Mouse (Mus musculus) limb, embryonic 13.5 days (tissue): ENCODE results near the gene Vps35. TPM values are rescaled to one million over a fixed set of nuclear protein-coding genes. Genes with fewer than 3 reads are reported as not detected.

Source experiments
- polyA plus RNA-seq: library from polyadenylated mRNA; unstranded; fragments of >200 nt; fragmentation: Nextera tagmentation; extraction: Ambion mirVana; gene quantifications from 2 replicates; pipeline ENCODE4 v1.2.1, GENCODE M21; 2015

Vps35 gene
- polyA plus RNA-seq, 1 experiment from 2014 or later = 136 TPM

Other genes with a start within 250 kb of the Vps35 start
- gene Fbxw9, start 239.7 kb downstream of the Vps35 start, polyA plus RNA-seq = 31.6 and 32.2 TPM in 2 replicates
- gene Gm5741, start 231.8 kb downstream of the Vps35 start, polyA plus RNA-seq = 0.75 and 0.76 TPM in 2 replicates
- gene Dhps, start 228.0 kb downstream of the Vps35 start, polyA plus RNA-seq = 60.0 and 60.5 TPM in 2 replicates
- gene Wdr83os, start 219.1 kb downstream of the Vps35 start, polyA plus RNA-seq = 111 and 127 TPM in 2 replicates
- gene Wdr83, start 218.5 kb downstream of the Vps35 start, polyA plus RNA-seq = 43.0 and 45.1 TPM in 2 replicates
- 29.2 and 32.2 TPM in 2 replicates for gene Man2b1, start 216.5 kb downstream of the Vps35 start, polyA plus RNA-seq
- gene Zfp791, start 176.7 kb downstream of the Vps35 start, polyA plus RNA-seq = 2.7 and 3.4 TPM in 2 replicates
- not detected in 2 replicates for gene Cks1brt, start 147.9 kb downstream of the Vps35 start, polyA plus RNA-seq
- not detected in 2 replicates for gene Olfr371, start 73.8 kb downstream of the Vps35 start, polyA plus RNA-seq
- 109 and 116 TPM in 2 replicates for gene Orc6, start 170 bp downstream of the Vps35 start, polyA plus RNA-seq
- 1.6 TPM in 2 replicates for gene Mylk3, start 86.5 kb upstream of the Vps35 start, polyA plus RNA-seq
- 52.1 and 55.4 TPM in 2 replicates for gene 4921524J17Rik, start 133.0 kb upstream of the Vps35 start, polyA plus RNA-seq
- 42.5 and 43.6 TPM in 2 replicates for gene Gpt2, start 192.8 kb upstream of the Vps35 start, polyA plus RNA-seq